Mouse (Mus musculus): ENCODE results near the gene Supt4a. TPM values are rescaled to one million over a fixed set of nuclear protein-coding genes. Genes with fewer than 3 reads are reported as not detected.

Gene Supt4a
- 10 to 100 TPM; 60.5 to 90.0 TPM for total RNA-seq (2021)
- long read RNA-seq, experiment 1, transcript Supt4a-201 (5 exons, 706 nt): major isoform, 77 of 80 reads
- long read RNA-seq, experiment 1, partial matches to known transcripts: 2 of 80 reads
- long read RNA-seq, experiment 1, other reads (novel, unspliced or antisense): 1 of 80 reads
- long read RNA-seq, experiment 2, transcript Supt4a-201 (5 exons, 706 nt): major isoform, 27 of 31 reads
- long read RNA-seq, experiment 2, partial matches to known transcripts: 0 of 31 reads
- long read RNA-seq, experiment 2, other reads (novel, unspliced or antisense): 3 of 31 reads

- DNase-seq: peak; percentile 97 to 99
These were observed at the start of gene Supt4a for GRCm38 (mm10) chr11:87737175-87737740. Gene Supt4a (plus strand): TSS chr11:87737552.

DNA sequence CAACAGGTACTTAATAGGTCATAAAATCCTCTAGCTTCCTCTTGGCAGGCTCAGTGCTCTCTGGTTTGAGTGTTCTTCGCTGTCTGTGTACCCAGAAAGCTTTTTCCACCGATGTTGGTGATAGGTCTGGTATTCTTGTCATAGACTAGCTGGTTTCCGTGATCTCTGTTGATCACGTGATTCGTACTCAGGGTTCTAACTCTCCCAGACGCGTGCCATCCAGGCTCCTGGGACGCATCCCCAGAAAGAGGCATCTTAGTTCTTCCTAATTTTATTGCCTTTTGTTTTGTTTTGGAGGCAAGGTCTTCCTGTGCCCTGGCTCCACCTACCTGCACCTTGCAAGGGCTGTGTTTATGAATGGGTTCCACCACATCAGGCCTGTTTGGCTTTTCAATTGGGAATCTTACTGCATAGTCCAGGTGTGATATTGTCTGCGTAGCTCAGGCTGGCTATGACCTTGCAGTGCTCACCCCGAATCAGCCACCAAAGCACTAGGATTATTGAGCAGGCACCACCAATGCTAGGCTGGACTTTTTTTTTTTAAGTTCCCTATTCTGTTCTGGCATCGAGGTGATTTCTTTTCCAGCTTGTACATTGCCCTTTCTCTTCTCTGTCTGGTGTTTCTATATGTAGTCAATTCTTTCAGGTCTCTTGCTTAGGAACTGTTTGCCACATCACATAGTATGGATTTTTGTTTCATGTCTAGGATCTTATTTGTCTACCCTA is 48.7 kb upstream of the Supt4a start:
- no peak for DNase-seq

- DNase-seq: peak; percentile 55 to 70
These were observed 47.9 kb upstream of the Supt4a start for GRCm38 (mm10) chr11:87689402-87689808.

GRCm38 (mm10) chr11:87690054-87690740 is 47.2 kb upstream of the Supt4a start:
- DNase-seq: no peak

DNA sequence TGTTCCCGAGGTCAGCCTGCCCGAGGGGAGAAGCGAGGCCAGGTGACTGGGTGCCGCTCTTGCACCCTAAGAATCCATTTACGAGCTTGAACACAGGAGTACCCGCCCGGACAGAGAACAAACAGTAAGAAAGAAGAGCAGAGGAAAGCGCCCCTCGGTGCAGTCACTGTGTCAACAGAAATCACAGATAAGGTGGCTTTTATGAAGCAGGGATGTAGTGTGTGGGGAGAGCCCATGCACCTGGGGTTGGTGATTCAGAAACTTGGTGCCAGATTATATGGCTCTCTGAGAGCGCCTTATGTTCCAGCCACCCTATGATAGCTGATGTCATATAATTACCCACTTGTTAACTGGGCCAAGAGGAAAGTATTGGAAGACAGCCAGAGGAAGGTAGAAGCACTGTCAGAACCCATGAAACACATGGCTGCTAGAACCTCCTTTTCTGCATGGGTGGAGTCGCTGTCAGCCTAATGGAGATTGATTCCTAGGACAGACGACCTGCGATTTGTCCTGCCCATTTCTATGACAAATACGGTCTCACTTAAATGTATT is 40.1 kb upstream of the Supt4a start:
- no peak for DNase-seq

DNA sequence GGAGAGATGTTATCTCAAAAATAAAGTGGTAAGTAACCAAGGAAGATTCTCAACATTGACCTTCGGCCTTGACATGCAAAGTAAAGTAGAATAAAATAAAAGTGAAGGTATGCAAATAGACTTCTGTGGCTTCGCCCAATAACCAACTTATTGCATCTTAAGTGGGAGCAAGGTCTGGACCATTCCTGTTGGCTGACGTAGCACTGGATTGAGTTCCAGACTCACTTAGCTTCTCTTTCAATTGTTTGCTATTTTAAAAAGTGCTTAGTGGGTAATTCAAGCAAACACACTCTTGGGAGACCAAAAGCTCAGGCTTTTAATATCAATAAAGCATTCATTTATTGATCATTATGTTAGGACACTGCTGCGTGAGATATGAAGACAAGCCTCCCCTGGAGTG is 39.2 kb upstream of the Supt4a start:
- no peak for DNase-seq

GRCm38 (mm10) chr11:87701108-87701507 is 36.2 kb upstream of the Supt4a start:
- DNase-seq: no peak

DNA sequence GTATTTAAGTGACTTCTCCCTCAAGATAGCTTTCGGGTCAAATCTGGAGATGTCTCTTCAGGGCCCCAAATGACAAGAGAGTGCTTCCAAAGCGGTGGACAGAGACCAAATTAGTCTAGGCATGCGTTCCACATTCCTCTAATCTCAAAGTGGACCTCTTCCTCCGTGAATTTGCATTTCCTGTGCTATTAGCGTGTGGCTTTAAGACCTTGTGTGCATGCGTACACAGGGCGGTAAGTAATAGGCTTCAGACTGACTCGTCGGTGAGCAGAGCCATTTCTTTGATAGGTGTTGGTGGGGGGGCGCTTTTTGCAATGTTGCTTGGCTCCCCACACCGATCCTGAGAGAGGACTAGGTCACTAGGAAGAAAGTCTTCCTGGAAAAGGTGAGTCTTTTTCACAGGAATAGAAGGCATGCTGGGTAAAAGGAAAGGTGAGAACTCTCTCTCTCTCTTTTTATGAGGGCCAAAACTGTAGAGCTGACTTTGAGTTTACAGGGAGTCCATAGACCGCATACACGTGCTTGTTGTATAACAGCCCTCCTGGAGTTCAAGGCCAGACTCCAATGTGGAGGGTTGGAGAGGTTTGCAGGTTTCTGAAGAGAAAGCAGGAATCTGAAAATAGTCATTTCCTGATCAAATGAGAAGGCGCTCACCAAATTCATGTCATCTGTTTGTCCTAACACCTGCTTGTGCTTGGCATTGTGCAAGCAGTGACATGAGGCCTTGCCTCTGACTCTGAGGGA is 35.3 kb upstream of the Supt4a start:
- DNase-seq: no peak

DNA sequence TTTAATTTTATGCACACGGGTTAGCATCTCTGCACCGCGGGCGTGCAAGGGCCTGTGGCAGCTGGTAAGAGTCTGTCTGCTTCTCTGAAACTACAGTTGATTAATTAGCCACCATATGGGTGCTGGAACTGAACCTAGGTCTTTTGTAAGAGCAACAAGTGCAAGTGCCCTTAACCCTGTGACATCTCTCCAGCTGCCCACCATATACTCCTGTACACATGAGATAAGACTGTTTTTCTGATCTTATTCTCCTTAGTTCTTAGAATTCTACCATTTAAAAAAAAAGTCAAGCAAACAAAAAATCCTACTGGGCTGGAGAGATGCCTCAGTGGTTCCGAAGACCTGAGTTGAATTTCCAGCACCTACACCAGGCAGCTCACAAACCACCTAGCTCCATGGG is 33.7 kb upstream of the Supt4a start:
- DNase-seq: no peak

DNA sequence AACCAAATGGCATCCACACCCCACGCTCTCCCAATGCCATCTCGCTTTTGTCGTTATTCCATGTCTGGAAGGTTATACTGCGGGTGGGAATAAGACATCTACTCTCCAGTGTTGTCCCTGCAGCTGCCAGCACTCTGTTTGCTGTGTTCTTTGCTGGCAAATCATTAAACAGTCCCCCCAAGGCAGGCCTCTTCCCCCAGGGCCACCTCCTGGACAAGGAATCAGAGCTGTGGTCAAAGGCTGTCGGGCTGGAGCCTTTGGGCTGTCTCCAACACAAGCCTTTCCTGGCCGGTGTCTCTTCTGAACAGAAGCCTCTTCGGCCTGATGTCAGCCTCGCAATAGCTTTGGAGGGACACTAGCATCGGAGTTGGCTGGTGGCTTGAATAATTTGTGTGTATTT is 33.1 kb upstream of the Supt4a start:
- no peak for DNase-seq

- no peak for DNase-seq
These were observed 29.8 kb upstream of the Supt4a start for GRCm38 (mm10) chr11:87707570-87707969.

- no peak for DNase-seq
These were observed 28.4 kb upstream of the Supt4a start for GRCm38 (mm10) chr11:87708979-87709378.

- DNase-seq: peak; percentile 42 to 47
These were observed 27.7 kb upstream of the Supt4a start for GRCm38 (mm10) chr11:87709513-87710261.

DNA sequence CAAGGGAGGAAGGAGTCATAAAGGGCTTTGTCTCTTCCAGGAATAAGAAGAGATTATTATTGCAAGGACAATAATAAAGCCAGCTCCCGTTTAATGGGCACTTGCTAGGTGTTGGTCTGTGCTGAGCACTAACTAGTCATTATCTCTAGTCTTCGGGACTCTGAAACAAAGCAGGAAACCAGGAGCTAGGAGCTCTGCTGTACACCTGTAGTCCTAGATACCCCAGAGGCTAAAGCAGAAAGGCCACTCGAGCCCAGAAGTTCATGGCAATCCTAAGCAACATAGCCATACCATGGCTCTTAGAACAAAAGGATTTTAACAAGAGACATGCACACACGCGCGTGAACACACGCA is 27.1 kb upstream of the Supt4a start:
- no peak for DNase-seq

- no peak for DNase-seq
These were observed 25.2 kb upstream of the Supt4a start for GRCm38 (mm10) chr11:87712188-87712587.

DNA sequence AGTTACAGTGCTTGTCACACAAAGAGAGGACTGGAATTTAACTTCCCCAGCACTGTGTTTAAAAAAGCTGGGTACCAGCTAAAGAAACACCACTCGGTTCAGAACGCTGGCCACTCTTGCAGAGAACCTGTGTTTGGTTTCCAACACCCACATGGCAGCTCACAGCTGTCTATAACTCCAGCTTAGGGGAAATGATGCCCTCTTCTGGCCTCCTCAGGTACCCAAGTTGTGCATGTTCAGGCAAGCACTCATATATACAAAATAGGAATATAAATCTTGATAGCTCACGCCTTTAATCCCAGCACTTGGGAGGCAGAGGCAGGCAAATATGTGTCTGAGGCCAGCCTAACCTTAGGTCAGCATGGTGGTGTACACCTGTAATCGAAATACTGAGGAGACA is 21.4 kb upstream of the Supt4a start:
- DNase-seq: no peak

GRCm38 (mm10) chr11:87719526-87719925 is 17.8 kb upstream of the Supt4a start:
- no peak for DNase-seq

DNA sequence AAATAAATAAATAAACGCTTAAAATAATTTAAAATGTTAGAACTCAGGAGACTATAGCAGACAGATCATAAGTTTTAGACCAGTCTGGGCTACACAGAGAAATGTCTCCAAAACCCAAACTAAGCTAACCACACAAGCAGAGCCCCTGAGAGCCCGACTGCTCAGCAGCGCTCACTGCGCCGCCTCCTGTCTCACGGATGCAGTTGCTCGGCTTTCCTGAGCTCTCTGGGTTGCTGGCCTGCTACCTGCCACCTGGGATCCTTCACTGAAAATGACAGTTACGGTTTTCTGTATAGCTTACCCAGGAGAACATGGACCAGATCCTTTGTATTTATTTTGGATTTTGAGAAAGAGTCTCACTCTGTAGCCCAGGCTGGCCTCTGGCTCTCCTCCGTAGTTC is 17.0 kb upstream of the Supt4a start:
- DNase-seq: no peak

DNA sequence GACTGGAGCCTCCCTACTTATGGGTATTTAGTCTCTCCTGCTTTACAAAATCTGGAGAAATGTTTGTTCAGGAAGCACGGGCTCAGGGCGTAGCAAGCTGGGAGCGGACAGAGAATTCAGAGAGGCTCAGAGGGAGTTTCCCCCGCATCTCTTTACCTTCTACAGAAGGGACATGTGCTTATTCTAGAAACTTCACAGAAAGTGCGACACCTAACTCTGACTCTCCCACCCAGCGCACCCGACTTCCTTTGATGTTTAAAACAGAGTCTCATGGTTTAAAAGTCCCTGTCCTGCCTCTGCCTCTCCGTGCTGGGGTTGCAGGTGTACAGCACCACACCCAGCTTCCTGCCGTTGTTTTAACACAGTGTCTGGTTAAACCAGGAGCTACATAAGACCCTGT is 16.5 kb upstream of the Supt4a start:
- DNase-seq: no peak

- DNase-seq: no peak
These were observed 15.2 kb upstream of the Supt4a start for GRCm38 (mm10) chr11:87722168-87722567.

DNA sequence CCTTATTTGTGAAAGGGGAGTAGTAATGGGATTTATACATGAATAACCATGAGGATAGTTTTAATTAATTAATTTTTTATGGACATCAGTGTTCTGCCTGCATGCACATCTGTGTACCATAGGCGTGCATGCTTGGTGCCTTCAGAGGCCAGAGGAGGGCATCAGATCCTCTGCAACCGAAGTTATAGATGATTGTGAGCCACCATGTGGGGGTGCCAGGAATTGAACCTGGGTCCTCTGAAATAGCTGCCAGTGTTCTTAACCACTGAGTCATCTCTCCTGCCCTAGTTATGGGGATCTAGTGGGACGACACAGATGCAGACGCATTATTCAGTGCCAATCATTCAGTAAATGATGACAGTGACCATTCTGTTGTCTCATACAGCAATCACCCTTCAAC is 14.5 kb upstream of the Supt4a start:
- DNase-seq: no peak

Data from adrenal gland, postnatal 36 days (tissue).